Mouse (Mus musculus) heart, postnatal 10 days (tissue): Measurements from ENCODE around the gene Tnip3. TPM values are rescaled to one million over a fixed set of nuclear protein-coding genes. Genes with fewer than 3 reads are reported as not detected.

ENCODE experiments used
- DNase-seq, 2 experiments: peaks; one replicate each; pipeline ENCODE4 v3.0.0; 2021
- intact Hi-C: fragments of 180-260 bp; cut with DNase I; formaldehyde crosslinking; loops from one replicate; pipeline ENCODE4 v1.15.1; 2025
- total RNA-seq, 2 experiments: library from RNA; stranded (reverse); gene quantifications; 2 replicates each; pipeline ENCODE4 v1.2.3; 2021

The Tnip3 gene
- total RNA-seq: 1 to 10 TPM; 1.0 TPM

DNA sequence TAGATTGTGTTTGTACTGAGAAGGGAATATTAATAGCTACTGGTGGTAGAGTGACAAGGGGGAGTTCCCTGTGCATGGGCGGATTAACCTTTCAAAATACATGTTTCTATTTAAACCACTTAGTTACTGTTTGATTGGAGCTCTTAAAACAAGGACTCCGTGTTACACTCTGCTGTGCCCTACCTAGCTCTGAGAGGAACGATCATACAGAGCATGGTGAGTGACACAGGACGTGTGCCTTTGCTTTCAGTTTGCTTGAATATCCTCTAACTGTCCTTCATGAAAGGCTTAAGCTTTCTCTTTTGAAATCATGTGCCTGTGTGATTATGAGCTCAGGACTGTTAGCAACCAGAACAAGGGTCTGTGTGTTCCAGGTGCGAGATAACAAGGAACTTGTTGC lies at the start of gene Tnip3:
Gene Tnip3 (plus strand): TSS at position 122 of the 400 bp plus-strand sequence.
- intact Hi-C loops: loop anchor here (5.0 kb wide), 2 partner anchors 483 to 1007 kb away; partner anchors contain the start of gene Smarcad1
- DNase-seq: no peak

DNA sequence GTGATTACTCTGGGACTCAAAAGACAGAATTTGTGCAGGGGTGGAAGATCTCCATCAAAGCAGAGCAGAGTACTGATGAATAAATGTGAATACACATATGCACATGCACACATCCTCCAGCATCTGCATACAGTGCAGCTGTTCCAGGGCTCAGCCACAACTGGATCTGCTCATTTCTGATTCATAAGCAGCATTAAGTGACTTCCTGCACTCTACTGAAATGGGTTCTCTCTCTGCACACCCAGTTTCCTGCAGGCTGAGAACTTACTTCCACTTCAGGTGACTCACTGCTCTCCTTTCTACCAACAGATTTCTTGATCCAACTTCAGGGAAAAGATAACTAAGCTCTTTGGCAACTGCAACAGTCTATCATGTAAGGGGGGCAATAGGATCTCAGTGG lies 26.3 kb upstream of the Tnip3 start:
- intact Hi-C loops: no loop called here

DNA sequence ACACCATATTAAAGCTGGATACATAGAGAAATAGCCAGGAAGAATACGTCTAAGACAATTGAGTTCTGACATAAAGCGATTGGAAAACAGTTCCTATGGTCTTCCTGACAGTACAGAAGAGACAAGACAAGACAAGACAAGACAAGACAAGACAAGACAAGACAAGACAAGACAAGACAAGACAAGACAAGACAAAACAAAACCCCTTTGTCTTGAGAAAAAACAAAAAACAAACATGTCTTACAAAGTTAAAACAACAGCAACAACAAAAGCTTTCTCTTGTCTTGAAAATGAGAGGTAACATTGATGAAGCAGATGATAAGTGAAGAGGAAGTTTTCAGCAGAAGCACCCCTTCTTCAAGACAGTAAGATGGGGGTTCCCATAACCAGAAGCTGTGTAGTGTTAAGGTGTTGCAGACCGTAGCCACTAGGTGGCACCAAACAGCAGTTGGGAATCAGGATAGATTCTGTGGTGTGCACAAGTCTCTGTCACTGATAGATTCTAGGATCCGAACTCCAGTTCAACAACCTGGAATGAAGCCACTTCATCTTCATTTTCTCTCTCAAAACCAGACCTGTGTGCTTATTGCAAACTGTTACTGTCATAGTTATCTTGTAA lies 15.0 kb upstream of the Tnip3 start:
- peak; percentile 78 to 86 for DNase-seq
- intact Hi-C loops: loop anchor here (1.0 to 5.0 kb wide), 4 partner anchors 59 to 1022 kb away; no protein-coding TSS in a partner anchor

More for the DNA sequence above, 26.3 kb upstream of the Tnip3 start:
- DNase-seq: no peak

DNA sequence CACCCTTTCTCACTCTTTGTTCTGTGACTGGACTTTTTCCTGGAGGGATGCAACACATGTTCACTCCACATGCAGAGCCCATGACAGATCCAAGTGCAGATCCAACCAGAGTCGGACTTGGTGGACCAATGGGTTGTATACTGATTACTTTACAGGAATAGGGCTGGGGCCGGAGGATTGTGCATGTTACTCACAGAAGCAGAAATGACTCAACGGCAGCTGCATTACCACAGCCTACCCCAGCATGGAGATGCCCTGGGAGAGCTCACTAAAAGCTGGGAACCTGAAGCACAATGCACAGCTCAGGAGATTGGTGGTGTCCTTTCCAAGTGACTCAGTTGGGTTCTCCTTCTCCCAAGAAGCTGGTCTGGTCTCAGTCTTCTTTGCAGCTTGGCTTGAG lies 11.3 kb upstream of the Tnip3 start:
- no peak for DNase-seq
- intact Hi-C loops: loop anchor here (2.0 to 5.0 kb wide), 4 partner anchors 57 to 1018 kb away; no protein-coding TSS in a partner anchor

DNA sequence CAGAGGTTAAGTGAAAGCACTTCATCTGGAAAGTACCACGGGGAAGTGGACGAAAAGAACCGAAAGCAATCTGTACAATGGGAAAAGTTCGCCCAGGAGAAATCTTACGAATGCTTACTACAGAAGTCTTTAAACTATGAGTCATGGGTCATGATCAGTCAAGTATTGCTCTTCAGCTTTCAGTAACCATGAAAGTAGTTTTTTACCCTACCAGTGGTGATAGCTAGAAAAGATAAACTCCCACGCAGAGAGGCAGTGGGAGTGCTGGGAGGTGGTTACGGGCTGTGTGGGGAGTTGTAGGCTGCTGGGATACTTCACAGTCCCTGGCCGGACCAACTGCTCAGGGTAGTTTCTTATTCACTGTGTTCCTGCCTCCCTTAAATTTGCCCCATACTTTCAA lies 8.4 kb upstream of the Tnip3 start:
- DNase-seq: no peak
- intact Hi-C loops: no loop called here

DNA sequence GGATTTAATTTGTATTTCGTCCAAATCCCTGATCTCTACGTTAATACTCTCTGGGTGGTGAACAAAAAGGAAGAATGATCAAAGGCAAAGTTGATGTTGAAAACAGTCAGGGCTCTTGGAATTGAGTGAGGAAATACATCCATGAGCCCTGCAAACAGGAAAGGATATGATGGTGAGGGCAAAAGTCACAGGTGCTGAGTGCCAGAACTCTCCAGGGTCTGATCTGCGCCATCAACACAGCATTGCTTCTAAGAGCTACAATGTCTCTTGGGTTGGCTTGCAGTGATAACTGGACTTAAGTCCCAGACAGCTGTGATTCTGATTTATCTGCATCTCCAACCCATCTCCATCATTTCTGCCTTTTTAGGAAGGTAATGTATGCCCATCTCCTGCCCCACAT lies 4.3 kb upstream of the Tnip3 start:
- DNase-seq: no peak
- intact Hi-C loops: no loop called here

DNA sequence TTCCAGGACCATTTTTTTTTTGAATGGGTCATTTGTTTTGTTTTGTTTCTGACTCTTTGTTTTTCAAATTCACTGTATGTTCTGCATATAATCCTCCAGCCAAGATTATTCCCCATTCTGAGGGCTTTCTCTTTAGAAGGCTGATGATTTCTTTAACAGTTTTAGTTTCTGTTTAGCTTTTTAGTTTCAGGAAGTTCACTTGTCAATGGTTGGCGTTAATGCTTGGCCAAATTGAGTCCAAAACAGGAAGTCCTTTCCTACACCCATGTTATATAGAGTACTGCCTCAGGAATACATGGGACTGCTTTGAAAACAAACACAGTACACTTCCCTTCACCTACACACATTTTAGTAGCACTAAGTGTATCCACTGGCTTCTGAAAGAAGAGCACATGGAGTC lies 2.8 kb downstream of the Tnip3 start:
- intact Hi-C loops: loop anchor here (5.0 kb wide), 2 partner anchors 486 to 1004 kb away; partner anchors contain the start of gene Smarcad1
- no peak for DNase-seq

DNA sequence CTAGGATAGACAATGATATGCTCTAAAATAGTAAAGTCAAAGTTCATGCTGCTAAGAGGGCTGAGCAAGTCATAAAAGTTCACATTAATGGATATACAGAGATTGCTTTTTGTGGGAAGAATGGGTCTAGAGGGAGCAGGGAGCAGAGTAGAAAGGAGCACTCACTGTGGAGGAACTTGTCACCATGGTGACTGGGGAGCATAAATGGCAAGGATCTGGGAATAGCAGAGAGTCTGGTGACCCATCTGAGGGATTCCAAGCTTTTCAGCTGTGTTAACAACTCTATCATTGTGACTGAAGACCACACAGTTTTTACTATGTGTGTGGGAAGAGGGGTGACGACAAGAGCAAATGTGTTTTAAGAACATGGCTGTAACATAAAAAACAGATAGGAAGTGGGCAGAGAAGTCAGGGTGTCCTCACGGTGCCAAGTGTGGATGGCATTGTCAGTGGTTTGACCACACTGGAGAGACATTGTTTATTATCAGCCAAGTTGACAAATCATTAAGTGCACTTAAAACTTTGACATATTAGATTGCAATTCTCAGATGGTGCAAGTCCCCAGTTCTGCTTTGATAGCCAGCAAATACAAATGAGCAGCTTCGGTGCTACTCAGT lies 6.2 kb downstream of the Tnip3 start:
- no peak for DNase-seq
- intact Hi-C loops: no loop called here

DNA sequence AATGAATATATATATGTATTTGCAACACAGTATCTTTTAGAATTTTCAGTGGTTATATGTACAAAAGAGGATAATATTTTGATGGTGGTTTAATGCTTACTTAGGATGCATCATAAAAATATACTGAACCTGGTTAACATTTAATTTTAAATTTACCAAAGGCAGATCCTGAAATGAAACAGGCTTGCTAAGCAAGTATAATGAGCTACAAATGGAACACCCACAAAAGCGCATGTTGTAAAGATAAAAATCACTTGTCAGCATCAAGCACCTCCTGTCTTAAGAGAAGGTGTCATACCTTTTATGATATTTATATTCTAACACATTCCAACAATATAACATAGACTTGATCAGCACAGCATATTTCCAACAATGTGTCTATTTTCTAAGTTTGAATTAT lies 8.6 kb downstream of the Tnip3 start:
- intact Hi-C loops: no loop called here
- no peak for DNase-seq

DNA sequence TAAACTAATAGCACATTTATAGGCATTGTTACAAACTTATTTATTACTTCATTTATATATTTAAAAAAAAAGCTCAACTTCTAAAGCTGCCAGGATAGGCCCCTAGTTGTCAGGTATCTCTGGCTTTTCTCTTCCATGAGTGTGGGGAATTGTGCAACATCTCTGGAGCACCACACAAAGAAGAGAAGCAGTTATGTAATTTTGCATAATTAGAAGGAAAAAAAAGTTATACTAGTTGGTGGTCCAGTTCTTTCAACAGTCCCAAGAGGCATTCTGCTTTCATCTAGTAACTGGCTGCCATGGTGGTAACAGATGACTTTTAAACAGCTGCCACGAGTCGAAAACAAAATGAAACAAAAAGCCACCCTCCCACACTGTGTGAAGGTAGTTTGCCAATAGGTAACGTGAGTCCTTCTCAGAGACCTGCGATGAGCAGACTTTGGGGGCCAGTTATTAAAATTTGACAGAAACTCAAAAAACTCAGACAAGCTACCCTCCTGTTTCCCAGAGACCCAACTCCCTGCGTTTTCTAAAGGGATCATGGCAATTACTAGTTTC lies 12.3 kb downstream of the Tnip3 start:
- intact Hi-C loops: no loop called here
- no peak for DNase-seq

DNA sequence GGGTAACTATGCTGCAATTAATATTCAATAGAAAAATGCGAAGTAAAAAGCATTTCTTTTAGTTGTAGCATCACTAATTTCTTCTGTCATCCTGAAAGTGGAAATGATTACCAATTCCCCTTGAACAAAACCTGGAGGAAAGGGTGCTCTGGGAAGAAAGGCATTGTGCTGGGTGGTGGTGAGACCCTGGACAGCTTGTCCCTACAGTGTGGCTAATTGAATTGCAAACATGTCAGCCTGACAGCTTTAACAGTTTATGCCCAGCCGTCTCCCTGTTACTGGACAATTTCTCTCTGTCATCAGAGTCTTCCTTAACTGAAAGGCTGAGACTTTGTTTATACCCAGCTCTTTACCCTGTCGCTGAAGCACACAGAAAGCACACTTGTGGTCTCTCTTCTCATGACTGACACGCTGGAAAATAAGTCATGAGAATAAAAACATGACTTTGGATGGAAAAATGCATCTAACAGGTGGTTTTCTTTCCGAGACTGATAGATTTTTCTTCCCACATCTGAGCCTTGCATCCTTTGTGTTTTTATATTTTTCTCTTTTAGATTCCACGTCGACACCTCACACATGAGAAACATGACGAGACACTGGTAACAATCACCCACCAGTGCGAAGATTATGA lies 13.0 kb downstream of the Tnip3 start:
- DNase-seq: no peak
- intact Hi-C loops: no loop called here

DNA sequence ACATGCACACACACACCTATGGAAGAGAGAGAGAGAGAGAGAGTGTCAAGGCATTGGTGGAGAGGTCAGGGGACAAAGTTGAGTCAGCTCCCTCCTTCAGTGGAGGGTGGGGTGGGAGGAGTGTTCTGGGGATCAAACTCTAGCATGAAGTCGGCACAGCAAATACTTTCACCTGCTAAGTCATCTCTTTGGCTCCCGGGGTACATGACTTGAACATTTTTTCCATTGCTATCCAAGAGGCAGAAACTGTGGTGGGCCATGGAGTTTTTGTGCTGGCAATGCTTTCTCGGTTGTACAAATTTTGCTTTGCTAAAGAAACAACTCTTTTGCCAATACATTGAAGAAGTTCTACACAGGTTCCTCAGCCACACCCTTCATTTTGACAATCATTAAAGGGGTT lies 13.8 kb downstream of the Tnip3 start:
- intact Hi-C loops: no loop called here
- DNase-seq: no peak

DNA sequence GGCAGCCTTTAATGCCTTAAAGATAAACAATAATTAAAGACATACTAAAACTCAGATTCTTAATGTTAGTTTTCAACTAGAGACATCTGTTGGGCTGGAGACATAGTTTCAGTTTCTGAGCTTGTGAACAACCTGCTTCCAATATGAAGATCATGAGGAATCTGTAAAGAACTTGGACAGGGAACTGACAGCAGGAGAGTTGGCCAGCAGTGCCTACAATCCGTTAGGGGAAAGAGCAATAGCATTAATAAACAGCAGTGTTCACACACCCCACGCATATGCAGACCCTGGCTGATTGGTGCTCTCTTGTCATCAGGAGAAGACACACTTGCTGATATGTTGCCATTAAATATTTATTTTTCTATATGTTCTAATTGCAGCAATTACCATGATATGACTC lies 15.0 kb downstream of the Tnip3 start:
- intact Hi-C loops: no loop called here
- no peak for DNase-seq

DNA sequence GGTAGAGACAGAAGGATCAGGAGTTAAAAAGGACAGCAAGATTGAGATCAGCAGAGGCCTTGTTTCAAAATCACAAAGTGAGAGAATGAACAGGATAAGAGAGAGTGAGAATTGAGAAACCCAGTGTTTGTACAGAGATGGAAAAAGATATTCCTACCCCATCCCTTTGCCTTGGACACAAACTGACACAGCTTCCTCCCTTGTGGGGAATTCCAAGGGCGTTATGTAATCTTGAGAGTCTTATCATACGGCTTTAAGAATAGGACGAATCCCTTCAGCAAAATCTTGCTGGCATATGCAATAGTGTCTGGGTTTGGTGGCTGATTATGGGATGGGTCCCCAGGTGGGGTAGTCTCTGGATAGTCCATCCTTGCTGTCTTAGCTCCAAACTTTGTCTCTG lies 16.0 kb downstream of the Tnip3 start:
- intact Hi-C loops: no loop called here
- DNase-seq: no peak

DNA sequence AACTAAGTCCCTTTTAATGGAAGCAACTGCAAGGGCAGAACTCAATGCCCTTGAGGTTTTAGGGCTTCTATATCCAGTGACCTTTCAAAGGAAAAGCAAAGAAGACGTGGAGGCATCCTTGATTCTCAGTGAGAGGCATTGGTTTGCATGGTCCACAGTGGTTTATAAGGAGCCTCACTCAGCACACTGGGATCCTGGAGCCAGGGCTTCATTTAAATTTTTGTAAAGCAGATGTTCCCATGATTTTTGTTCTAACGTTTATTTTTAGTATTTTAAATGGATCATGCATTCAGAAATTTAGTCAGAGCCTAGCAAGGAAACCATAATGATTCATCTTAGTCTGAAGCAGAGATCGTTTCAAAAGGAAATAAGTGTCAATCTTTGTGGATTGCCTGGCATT lies 17.3 kb downstream of the Tnip3 start:
- no peak for DNase-seq
- intact Hi-C loops: no loop called here

DNA sequence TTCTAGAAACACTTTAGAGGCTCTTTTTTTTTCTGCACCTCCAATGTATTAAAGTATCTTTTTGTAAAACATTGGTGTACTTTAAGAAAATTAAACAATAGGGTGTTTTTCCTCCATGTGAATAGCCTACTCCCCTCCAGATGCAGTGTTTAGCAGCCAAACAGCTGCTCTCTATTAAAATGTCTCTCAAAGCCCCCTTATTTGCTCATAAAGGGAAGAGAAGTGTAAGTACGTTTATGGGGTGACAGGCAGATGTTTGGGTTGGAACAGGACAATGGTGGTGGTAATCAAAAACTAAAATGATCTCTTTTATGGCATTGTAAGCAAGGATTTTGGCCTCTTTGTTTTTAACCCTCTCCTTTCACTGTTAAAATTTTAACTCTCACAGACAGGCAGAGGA lies 17.8 kb downstream of the Tnip3 start:
- no peak for DNase-seq
- intact Hi-C loops: no loop called here

DNA sequence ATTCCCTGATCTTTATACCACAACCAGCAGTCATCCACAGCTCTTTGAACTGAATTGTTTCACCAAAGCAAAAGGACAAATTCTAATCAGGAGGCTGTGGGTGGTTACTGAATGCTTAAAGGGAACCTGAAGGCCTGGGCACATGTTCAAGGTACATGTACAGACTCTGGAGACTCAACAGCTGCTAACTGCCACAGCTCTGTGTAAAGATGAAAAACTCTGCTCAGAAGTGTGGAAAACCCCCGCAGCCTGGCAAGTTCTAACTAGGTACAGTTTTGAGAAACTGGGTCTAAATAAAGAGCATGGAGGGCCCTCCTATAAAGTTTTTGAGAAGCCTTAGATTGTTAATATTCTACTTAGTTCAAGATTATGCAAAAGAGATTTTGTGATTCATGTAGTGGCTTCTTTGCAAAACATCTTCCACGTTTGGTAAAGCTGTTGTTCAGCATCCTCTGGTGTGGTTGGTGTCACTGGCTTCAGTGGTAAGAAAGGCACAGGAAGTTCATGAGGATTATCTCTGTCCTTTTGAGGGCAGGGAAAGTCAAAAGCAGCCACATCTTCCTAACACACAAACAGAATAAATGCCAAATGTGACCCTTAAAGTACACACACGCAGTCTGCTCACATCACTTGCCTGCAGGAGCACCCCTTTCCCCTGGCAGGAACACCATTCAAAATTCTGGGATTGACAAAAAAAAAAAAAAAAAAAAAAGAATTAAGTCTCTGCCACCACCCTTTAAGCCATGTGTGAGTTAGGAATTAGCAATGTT lies 39.0 kb downstream of the Tnip3 start:
- intact Hi-C loops: no loop called here
- DNase-seq: no peak

DNA sequence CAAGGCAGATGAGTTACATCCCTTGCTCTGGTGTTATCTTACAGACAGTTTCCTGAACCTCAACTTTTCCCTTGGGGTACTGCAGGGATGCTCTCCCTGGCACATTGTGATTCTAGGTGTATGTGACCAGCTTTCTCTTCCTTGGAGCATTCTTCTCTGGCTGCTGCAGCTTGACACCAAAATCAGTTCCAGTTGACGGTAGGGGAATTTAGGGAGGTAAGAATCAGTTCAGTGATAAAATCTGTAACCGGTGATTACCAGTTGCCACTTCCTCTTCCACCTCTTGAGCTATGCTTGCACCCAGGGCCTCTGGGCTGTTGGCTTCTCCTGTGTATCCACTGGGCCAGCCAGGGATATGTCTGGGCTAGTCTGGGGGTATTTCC lies 39.5 kb downstream of the Tnip3 start:
- intact Hi-C loops: no loop called here
- DNase-seq: no peak

DNA sequence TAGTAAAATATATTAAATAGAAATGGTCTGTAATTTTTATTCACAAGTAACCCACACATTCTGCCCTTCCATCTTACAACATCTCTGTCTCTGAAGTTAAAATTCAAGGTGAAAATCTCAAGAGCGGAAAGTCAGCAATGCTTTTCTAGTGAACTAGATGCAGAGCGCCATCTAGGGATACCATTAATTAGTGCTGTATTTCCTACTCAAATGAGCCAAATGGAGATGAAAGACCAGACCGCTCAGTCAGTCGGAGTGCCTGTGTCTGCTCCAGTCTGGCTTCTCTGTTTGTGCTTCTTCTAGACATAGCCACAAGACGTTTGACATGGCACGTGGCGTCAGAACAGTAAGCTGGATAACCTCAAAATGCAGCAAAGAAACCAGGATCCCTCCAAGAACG lies 44.6 kb downstream of the Tnip3 start:
- DNase-seq: peak; percentile 70 to 83
- intact Hi-C loops: loop anchor here (1.0 to 10.0 kb wide), 3 partner anchors 55 to 445 kb away; no protein-coding TSS in a partner anchor

DNA sequence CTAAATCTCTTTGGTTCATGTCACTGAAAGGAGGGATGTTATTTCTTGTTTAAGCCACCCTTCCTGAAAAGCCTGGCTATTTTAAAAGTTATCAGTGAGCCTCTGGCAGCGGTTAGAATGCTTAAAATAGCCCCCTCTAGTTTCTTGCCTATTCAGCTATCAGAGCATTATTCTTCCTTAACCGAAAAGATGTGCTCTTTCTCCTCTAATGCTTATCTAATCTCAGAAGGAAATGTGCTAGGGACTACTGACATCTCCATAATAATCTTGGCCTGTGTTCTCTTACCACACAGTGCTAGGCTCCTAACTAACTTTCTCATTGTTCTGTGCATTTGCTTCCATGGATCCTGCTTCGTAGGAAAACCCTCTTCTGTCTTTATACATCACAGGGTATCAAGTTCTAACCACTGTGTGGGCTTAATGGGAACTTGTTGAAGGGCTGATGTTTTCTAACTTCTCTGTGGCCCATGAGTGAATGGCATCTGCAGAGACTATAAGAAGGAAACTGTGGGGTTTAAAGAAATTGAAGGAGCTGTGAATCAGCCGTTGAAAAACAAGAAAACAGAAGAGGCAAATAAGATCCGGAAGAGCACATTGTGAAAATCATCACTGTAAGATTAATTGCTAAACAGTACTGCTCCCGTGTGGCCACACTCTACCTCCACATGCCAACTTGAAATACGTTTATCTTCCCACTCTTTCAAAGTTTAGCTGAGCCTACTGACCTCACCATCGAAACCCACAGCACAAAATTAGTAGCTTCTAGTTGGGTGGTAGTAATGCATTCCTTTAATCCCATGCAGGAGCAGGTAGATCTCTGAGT lies 53.2 kb downstream of the Tnip3 start:
- intact Hi-C loops: loop anchor here (10.0 kb wide), 1 partner anchor 454 kb away; no protein-coding TSS in a partner anchor
- peak in 1 of 2 experiments; percentile 32 for DNase-seq
